Mouse (Mus musculus) small intestine, adult 2 months (tissue): ENCODE data around the gene Gja5.

Experiments
- CTCF ChIP-seq: fragments of 200-500 bp; IDR thresholded peaks from 2 replicates; pipeline ENCODE4 v1.5.1; 2012; ENCODE audit warnings: low read depth, mild to moderate bottlenecking, control low read depth, inconsistent platforms, low read length, moderate library complexity, mixed read lengths; ENCODE audit not compliant: insufficient replicate concordance, insufficient read length; ENCODE audit errors: extremely low read depth
- POLR2A ChIP-seq: fragments of 200-500 bp; IDR thresholded peaks from 2 replicates; pipeline ENCODE4 v1.6.1; 2012; ENCODE audit warnings: low read depth, mild to moderate bottlenecking, control low read depth, inconsistent platforms, low read length, moderate library complexity

DNA sequence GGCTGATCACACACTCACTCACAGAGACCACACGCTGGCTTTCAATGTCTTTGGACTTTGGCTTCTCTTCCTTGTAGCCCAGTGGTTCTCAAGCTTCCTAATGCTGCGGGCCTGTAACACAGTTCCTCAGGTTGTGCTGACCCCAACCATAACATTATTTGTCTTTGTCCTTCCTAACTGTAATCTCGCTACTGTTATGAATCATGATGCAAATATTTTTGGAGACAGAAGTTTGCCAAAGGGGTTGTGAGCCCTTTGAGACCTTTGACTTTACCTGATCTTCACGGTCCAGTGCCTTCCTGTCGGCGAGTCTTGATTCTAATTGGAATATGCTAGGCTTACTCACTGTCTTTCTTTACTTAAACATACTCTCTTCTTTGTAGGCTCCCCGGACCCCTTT lies 70.0 kb downstream of the Gja5 start:
- no peak for TF ChIP-seq CTCF
- no peak for TF ChIP-seq POLR2A
